Mouse (Mus musculus): ENCODE measurements around the gene Olfr1184.
"Not testable (repeated sequence)": the region's sequence is repeated elsewhere in the genome, so short reads cannot be mapped to it uniquely, and the experiment has no call there.

Gene Olfr1184

GRCm38 (mm10) chr2:88483298-88483697 lies at the start of gene Olfr1184:
Gene Olfr1184 (plus strand): TSS chr2:88483598.
- no peak for DNase-seq (ENCODE audit: low spot score)

DNA sequence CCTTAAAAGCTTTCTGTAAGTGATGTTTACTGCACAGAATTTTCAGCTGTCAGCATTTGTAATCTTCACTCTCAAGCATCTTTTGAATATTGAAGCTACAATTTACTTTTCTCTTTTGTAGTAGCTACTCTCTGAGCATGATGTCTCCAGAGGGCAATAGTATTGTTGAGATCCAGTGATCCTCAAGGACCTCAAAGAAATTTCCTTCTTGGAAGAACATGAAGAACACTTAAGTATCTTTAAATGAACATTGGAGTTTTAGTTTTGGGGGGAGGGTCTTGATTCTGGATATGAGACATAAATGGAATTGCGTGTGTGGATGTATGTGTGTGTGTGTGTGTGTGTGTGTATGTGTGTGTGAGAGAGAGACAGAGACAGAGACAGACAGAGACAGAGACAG lies 34.4 kb upstream of the Olfr1184 start, which contains the start of gene Gm13757:
Gm13757 (minus strand) TSS at position 101 of the 400 bp plus-strand sequence.
- no peak for DNase-seq (ENCODE audit: low spot score)

DNA sequence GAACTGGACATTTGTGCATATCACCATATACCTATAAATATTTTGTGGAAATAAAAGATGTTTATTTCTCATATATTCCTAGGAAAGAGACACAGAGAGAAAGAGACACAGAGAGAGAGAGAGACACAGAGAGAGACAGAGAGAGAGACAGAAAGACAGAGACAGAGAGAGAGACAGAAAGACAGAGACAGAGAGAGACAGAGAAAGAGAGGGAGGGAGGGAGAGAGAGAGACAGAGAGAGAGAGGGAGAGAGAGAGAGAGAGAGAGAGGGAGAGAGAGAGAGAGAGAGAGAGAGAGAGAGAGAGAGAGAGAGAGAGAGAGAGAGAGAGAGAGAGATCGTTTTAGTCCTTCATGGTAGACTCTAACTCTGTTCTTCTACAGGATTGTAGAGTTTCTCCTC lies 28.8 kb upstream of the Olfr1184 start, which contains the start of gene Olfr1183:
Olfr1183 (plus strand) TSS at position 301 of the 400 bp plus-strand sequence.
- not testable (repeated sequence) for DNase-seq (ENCODE audit: low spot score)

DNA sequence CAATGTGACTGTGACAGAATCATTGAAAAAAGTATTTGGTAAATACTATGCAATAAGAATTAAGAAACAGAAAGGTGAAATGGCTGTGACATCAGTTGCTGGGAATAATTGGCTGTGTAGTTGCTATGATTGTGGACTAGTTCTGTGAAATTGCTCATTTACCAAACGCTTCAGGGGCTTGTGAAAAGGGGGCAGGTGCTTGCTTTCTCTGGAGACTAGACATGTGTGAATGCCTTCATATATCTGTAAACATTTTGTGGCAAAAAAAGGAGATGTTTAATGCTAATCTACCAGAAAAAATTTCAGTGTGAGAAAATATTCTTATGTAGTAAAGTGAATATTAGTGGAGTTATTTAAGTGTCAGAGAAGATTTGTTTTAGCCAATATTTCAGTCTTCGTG lies 9.6 kb downstream of the Olfr1184 start, which contains the start of gene Olfr1185-ps1:
Olfr1185-ps1 (plus strand) TSS at position 301 of the 400 bp plus-strand sequence.
- DNase-seq (ENCODE audit: low spot score) = no peak

DNA sequence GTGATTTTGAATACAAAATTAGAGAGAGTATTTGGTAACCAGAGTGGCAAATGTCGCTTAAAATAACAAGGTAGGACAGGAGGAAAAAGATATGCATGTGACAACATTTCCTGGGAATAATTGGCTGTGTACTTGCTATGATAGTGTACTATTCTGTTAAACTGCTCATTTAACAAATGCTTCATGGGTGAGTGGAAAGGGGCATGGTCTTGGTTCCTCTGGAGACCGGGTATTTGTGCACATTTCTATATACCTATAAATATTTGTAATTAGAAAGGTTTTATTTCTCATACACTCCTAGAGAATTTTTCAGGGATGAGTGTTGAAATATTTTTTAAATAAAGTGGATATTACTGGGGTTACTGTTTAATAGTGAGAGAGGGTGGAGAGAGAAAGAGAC lies 34.9 kb downstream of the Olfr1184 start, which contains the start of gene Olfr1186:
Olfr1186 (plus strand) TSS at position 301 of the 400 bp plus-strand sequence.
- DNase-seq (ENCODE audit: low spot score) = no peak

DNA sequence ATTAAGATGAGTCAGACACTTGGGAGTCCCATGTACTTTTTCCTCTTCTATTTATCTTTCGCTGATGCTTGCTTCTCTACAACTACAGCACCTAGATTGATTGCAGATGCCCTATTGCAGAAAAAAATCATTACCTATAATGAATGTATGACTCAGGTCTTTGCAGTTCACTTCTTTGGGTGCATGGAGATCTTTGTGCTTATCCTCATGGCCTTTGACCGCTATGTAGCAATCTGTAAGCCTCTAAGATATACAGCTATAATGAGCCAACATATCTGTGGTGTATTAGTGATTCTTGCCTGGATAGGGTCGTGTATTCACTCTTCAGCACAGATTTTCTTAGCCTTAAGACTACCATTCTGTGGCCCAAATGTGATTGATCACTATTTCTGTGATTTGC lies 42.3 kb downstream of the Olfr1184 start:
- no peak for DNase-seq (ENCODE audit: low spot score)
